Mouse (Mus musculus) liver, embryonic 14.5 days (tissue): ENCODE measurements at regions not wholly inside any gene's neighbourhood (a gene's known extent, or its start where the extent isn't known, plus 50 kb on each side); places are given as distances from the start of the nearest gene placed in this dataset.

Experiments used
- ATAC-seq: fragments of 200-750 bp; cut with Nextera tagmentation; 2 replicates; pipeline ENCODE4 v1.8.0; 2017; ENCODE audit warnings: moderate number of reproducible peaks, mild to moderate bottlenecking, moderate library complexity; ENCODE audit not compliant: insufficient read depth
- DNase-seq, 3 experiments: peaks; one replicate each; pipeline ENCODE4 v3.0.0-alpha.2; 2012 to 2013; ENCODE audit warnings: low read depth in 3 of 3, low spot score in 3 of 3
- H3K27ac ChIP-seq: fragments of 300-500 bp; sonication (generic); 2 replicates; pipeline ENCODE4 v1.5.1; 2014; ENCODE audit warnings: moderate library complexity, mild to moderate bottlenecking, control low read depth, inconsistent platforms
- H3K27me3 ChIP-seq: fragments of 300-500 bp; sonication (generic); 2 replicates; pipeline ENCODE4 v1.6.1; 2014; ENCODE audit warnings: mild to moderate bottlenecking, low read length, moderate library complexity; ENCODE audit not compliant: control insufficient read depth, insufficient read depth
- H3K36me3 ChIP-seq: fragments of 300-500 bp; sonication (generic); replicated peaks from 2 replicates; pipeline ENCODE4 v1.6.1; 2014; ENCODE audit warnings: low read depth; ENCODE audit not compliant: control insufficient read depth, insufficient read depth
- H3K4me1 ChIP-seq, 2 experiments: fragments of 200-500 bp in 1 of 2; fragments of 300-500 bp in 1 of 2; sonication (generic) in 1 of 2; replicated peaks; 2 replicates each; pipeline ENCODE4 v1.6.1; 2012 to 2014; ENCODE audit warnings: antibody characterized with exemption in 1 of 2, inconsistent platforms in 1 of 2, low read length in 1 of 2; ENCODE audit not compliant: control insufficient read depth in 2 of 2, insufficient read depth in 2 of 2
- H3K4me2 ChIP-seq: fragments of 300-500 bp; sonication (generic); 2 replicates; pipeline ENCODE4 v1.6.1; 2014; ENCODE audit warnings: low read depth, mild to moderate bottlenecking, control low read depth, moderate library complexity
- H3K4me3 ChIP-seq, 2 experiments: fragments of 200-500 bp in 1 of 2; fragments of 300-500 bp in 1 of 2; sonication (generic) in 1 of 2; 2 replicates each; pipeline ENCODE4 v1.5.1; 2012 to 2014; ENCODE audit warnings: low read depth in 2 of 2, low read length in 2 of 2, mild to moderate bottlenecking in 2 of 2, control low read depth in 1 of 2, inconsistent platforms in 1 of 2, moderate library complexity in 1 of 2; ENCODE audit not compliant: insufficient read depth in 1 of 2
- H3K9ac ChIP-seq: fragments of 300-500 bp; sonication (generic); replicated peaks from 2 replicates; pipeline ENCODE4 v1.6.1; 2014; ENCODE audit warnings: mild to moderate bottlenecking, control low read depth, moderate library complexity
- H3K9me3 ChIP-seq: fragments of 300-500 bp; sonication (generic); 2 replicates; pipeline ENCODE4 v1.6.1; 2016; ENCODE audit warnings: low read length, mixed read lengths; ENCODE audit not compliant: control insufficient read depth
- CTCF ChIP-seq: IDR thresholded peaks from 2 replicates; pipeline ENCODE4 v1.5.1; 2016; ENCODE audit warnings: antibody characterized with exemption, low read depth, control low read depth
- EP300 ChIP-seq: IDR thresholded peaks from 2 replicates; pipeline ENCODE4 v1.6.1; 2016; ENCODE audit warnings: antibody characterized with exemption, low read depth
- WGBS: fragments of 180-500 bp; shearing (Covaris S2); extraction: QIAGEN DNeasy Blood & Tissue Kit; methylation state at CpG from one replicate; pipeline ENCODE4 v1.1.7; 2014; ENCODE audit not compliant: insufficient replicate concordance; 5-methylcytosine and 5-hydroxymethylcytosine counted together

DNA sequence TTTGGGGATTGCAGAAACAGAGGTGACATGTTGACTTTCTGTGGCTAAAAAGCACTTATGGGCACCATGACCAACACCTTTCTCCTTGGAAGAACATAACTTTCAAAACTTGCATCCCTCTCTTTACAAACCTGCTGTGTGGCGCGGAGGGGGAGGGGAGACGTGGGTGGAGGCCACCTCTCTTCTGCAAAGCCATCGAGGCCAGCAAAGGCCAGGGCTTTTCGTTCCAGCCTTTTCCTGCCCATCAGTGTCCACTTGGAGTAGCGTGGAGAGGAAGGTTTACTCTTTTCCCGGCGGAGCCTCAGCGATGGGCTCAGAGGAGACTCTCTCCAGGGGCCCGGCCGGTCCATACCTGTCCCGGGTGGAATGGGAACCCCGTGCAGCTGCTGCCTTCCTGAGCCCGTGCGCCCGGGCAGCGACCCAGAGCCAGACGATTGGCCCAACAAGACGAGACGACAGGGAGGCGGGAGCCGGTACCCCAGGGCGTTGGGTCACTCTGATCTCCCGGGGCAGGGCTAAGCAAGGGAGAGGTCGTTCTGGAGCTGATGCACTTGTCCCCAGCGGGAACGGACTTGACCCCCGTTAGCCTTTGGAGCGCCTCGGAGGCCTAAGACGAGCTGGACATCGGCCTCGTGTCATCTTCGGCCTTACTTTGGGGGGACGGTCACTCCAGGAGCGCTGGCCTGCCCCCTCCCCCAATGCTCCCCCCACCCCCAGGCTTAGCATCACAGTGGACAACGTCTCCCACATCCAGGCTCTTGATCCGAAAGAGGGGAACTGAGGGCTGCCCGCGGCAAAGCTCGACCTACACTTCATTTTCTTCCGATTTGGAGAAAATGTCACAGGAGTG is 311.8 kb downstream of the Mtx2 start:
- TF ChIP-seq EP300 (no peak), CTCF (no peak)
- no peak overlapping the region for H3K27ac ChIP-seq
- ATAC-seq, result no peak
- peaks cover 30% of the 10 kb centered on the region for H3K27me3 ChIP-seq
- WGBS, result 1% methylated on average over 42 of the region's 42 CpGs
- no peaks in the 10 kb centered on the region for H3K36me3 ChIP-seq
- H3K9me3 ChIP-seq, result no peaks in the 10 kb centered on the region
- no peak for DNase-seq
- H3K4me2 ChIP-seq, result peak overlapping the region; percentile 42
- H3K4me3 ChIP-seq, result peak overlapping the region in 1 of 2 experiments; percentile 21; a peak in 1 of 4 replicates
- H3K9ac ChIP-seq, result no peak overlapping the region
- no peaks in the 10 kb centered on the region for H3K4me1 ChIP-seq

DNA sequence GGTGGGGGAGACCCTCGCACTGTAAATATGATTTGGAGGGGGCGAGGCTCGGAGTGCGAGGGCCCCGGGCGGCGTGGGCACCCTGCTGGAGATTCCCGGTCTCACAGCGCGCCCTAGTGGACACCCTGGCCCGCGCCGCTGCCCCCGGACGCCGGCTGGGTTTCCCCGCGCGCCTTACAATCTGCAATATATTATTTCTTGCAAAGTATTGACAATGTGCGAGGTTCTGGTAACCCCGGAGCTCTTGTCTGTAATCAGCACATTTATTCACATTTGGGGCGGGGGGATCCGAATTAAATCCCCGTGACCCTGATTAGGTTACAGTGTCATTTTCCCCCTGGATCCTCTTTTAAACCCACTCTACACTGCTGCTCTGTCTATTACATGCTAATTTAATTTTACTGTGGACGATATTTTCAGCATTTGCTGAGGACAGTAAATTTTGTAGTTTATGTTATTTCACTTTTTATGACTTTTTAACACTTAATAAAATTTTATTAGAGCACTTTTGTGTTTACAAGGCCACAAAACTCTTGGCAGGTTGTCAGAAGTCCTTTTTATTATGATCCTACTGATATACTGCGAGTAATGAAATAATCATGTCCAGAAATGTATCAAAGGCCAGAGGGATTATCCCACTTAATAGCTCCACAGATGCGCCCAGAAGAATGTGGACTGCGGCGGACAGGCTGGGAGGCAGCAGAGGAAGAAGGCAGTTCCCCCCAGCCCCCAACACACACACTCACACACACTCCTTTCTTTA is 312.6 kb downstream of the Mtx2 start:
- Histone ChIP-seq H3K27ac (no peak overlapping the region), H3K36me3 (no peaks in the 10 kb centered on the region), H3K4me2 (peak overlapping the region; percentile 42), H3K4me3 (peak overlapping the region in 1 of 2 experiments; percentile 21; a peak in 1 of 4 replicates), H3K9me3 (no peaks in the 10 kb centered on the region), H3K27me3 (peaks cover 30% of the 10 kb centered on the region), H3K4me1 (no peaks in the 10 kb centered on the region), H3K9ac (no peak overlapping the region)
- ATAC-seq (no peak), DNase-seq (no peak)
- 6% methylated on average over 29 of the region's 29 CpGs for WGBS
- TF ChIP-seq CTCF, result peak; percentile 49
- no peak for TF ChIP-seq EP300

DNA sequence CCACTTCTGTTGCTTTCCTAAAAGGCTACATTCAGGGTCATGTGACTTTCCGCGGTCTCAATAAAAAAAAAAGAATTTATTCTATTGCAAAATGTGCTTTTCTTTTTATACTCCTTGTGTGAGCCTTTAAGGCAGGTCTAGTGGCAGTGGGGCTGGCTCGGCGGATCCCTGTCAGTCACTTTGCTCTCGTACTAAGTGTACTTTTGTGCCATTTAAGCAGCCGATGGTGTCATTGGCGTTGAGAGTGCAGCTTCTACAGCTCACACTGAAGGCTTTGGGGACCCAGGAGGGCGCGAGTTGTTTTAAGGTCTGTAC is 313.1 kb downstream of the Mtx2 start:
- ATAC-seq (no peak), DNase-seq (no peak)
- 33% methylated on average over 9 of the region's 9 CpGs for WGBS
- no peaks in the 10 kb centered on the region for H3K36me3 ChIP-seq
- no peak overlapping the region for H3K4me2 ChIP-seq
- H3K9me3 ChIP-seq, result no peaks in the 10 kb centered on the region
- no peaks in the 10 kb centered on the region for H3K4me1 ChIP-seq
- H3K27me3 ChIP-seq, result peaks cover 30% of the 10 kb centered on the region
- H3K4me3 ChIP-seq, result no peak overlapping the region
- no peak overlapping the region for H3K27ac ChIP-seq
- TF ChIP-seq CTCF (no peak), EP300 (no peak)
- no peak overlapping the region for H3K9ac ChIP-seq

DNA sequence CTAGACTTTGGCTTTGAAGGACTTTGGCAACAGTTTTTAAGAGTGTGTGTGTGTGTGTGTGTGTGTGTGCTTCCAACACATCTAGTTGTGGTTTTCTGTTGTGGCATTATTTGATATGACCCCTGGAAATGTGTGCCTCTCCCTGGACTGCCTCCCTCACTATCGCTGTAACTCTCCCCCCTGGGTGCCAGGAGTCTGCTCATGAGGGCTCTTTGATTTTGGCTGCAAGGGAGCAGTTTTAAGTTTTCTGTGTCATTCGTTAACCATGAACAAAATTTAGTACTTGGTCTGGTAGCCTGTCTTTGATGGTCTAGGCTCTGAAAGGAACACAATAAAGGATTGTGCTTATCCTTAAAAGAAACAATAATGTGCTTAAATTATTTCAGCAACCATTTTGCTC is 313.9 kb downstream of the Mtx2 start:
- H3K4me1 ChIP-seq, result no peaks in the 10 kb centered on the region
- 42% methylated on average over 2 of the region's 2 CpGs for WGBS
- no peak overlapping the region for H3K4me2 ChIP-seq
- H3K9me3 ChIP-seq, result no peaks in the 10 kb centered on the region
- DNase-seq, result no peak
- H3K27ac ChIP-seq, result no peak overlapping the region
- H3K36me3 ChIP-seq, result no peaks in the 10 kb centered on the region
- ATAC-seq, result no peak
- no peak for TF ChIP-seq CTCF
- no peak for TF ChIP-seq EP300
- H3K27me3 ChIP-seq, result peaks cover 30% of the 10 kb centered on the region
- H3K9ac ChIP-seq, result no peak overlapping the region
- no peak overlapping the region for H3K4me3 ChIP-seq

DNA sequence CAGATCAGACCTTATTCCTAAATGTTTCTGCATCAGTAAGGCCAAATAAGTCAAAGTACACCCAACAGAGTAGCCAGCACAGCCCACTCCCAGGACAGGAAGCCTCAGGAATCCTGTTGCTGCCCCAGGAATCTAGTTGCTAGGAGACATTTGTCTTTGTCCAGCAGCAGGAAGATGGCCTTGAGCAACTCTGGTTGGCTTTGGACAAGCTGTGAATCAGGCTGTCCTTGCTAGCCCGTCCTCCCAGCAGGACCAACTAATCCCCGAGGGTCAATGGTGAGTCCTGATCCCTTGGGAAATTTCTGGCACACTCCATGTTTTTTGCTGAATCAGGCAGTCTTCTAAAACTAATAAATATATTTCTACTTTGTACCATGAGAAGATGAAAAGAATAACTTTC is 317.1 kb downstream of the Mtx2 start:
- peaks cover 14% of the 10 kb centered on the region for H3K27me3 ChIP-seq
- H3K9me3 ChIP-seq, result no peaks in the 10 kb centered on the region
- H3K4me2 ChIP-seq, result no peak overlapping the region
- no peak overlapping the region for H3K4me3 ChIP-seq
- H3K9ac ChIP-seq, result no peak overlapping the region
- TF ChIP-seq EP300, result no peak
- TF ChIP-seq CTCF, result no peak
- no peak overlapping the region for H3K27ac ChIP-seq
- no peak for ATAC-seq
- no peaks in the 10 kb centered on the region for H3K4me1 ChIP-seq
- no peak for DNase-seq
- H3K36me3 ChIP-seq, result no peaks in the 10 kb centered on the region
- WGBS, result 10% methylated on average over 2 of the region's 2 CpGs
